Mouse (Mus musculus) gastrocnemius, postnatal 10 days (tissue): Measurements from ENCODE around the gene Rspo1. TPM values are rescaled to one million over a fixed set of nuclear protein-coding genes. Genes with fewer than 3 reads are reported as not detected.

Source experiments
- DNase-seq: peaks from one replicate; pipeline ENCODE4 v3.0.0; 2021; ENCODE audit warnings: mixed read lengths
- total RNA-seq, 2 experiments: library from RNA; stranded (reverse); gene quantifications; 2 replicates each; pipeline ENCODE4 v1.2.3; 2021

The Rspo1 gene
- total RNA-seq, 2 experiments from 2014 or later = 0.47 to 0.65 TPM

DNA sequence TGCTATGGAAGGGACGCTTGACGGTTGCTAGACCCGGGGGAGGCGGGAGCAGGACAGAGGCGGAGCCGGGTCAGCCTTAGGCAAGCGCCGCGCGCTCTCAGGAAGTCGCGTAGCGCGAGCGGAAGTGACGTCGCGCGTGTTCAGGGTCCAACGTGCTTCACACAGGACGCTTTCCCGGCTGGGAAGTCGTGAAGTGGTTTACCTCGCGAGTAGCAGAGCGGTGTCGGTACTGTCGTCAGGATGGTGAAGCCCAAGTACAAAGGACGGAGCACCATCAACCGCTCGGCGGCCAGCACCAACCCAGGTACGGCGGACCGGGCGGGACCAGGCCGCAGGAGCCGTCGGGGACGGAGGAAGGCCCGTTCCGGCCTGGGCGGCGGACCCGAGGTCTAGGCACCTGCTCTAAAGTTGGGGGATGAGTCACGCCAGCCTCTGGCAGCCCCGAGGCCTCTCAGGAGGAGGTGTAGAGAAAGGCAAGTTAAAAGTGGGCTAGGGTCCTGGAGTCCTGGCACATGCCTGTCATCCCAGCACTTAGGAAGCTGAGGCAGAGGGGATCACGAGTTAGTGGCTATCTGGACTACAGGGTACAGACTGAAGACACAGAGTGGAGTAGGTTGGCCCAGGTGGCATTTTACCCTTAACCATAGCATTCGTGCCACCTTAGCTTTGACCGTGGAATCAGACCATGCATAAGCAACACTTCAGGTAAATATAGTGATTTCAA lies 43.8 kb downstream of the Rspo1 start:
- DNase-seq = peak; percentile 93

DNA sequence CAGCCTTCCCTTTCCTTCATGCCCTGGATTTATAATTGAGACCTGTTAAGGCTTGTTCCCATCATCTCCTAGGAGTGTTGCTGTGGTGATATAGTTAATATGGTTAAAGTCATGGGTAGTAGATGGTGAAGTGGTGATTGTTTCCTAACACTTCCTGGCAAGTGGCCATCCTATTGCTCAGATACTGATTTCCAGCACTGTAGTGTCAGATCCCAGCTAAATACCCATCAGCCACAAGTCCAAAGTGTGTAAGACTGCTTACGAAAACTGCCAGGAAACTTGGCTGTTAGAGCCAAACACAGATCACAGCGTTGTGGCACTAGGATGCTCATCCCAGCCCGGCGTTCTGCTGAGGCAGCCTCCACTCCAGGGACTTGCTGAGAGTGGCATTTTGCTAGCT lies 48.1 kb downstream of the Rspo1 start:
- no peak for DNase-seq

DNA sequence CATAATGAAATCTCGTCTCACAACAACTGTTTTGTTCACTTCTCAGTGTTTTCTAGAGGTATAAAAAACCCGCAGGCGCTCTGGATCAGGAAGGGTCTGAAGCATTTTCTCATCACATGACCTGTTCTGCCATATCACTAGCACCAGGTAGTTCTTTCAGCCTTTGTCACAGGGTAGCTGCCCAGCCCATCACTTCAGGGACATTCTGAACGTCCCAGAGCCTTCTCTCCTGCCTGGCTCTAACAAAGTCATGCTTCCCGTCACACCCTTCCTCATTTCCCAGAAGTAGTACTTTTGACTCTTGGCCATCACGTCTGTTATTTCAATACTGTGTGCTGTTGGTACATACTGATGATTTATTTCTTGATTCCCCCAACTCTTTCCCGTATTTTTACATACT lies 58.2 kb downstream of the Rspo1 start:
- no peak for DNase-seq

DNA sequence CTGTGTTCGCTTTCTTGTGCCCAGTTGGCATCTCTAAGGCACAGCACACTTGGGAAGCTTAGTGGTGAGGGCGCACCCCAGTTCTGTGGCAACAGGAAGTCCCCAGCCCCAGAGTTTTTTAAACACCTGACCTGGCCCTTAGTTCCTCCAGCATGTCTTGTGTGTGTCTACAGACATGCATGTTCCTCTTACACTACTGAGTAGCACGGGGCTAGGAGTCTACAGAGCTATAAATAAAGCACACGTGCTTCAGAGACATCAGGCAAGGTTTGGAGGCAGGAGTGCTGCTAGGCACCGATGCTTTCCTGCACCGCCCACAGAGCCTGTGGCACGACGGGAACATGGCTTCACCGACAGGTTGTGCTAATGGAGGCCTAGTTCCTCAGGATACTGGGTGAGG lies 69.2 kb downstream of the Rspo1 start:
- DNase-seq = no peak

GRCm38 (mm10) chr4:125056476-125056875 lies 70.2 kb downstream of the Rspo1 start:
- DNase-seq = no peak

DNA sequence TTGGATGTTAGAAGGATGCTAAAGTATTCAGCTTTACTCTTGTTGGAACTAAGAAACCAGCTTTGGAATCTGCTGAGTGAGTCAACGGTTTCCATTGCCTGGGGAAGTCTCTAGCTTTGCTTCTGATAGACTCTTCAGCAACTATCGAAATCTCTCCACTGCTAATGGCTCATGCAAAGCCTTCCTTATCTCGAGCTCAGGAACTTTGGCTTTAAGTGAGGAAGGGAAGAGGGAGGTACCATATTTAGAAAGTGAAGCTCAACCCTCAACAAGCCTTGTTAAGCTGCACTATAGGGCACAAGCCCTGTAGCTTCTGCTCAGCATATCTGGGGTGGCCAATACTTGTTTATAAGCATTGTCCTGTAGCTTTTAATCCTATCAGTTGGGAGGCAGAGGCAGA lies 71.0 kb downstream of the Rspo1 start:
- no peak for DNase-seq

DNA sequence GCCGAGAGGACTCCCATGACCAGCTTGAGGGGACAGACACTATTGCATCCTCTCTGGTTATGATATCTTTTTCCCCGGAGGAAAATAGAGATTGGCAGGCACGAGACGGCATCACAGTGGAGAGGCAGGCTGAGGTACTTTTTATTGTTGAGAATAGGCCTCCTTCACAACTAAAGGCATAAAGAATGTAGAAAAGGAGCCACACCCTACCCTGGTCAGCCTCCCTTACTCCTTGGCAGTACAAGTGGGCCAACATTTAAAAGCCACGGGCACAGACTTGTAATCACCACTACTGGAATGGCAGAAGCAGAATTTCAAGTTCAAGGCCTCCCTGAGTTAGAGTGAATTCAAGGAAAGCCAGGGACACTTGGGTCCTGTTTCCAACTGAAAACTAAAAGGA lies 71.8 kb downstream of the Rspo1 start:
- DNase-seq = no peak

Other genes starting within 250 kb of the Rspo1 start
- gene Inpp5b, start 244.6 kb upstream of the Rspo1 start, total RNA-seq = 10 to 100 TPM in 1 of 2 experiments, 1 to 10 TPM in 1; 9.0 to 14.5 TPM
- gene Mtf1, start 184.3 kb upstream of the Rspo1 start, total RNA-seq = 10 to 100 TPM in 1 of 2 experiments, 1 to 10 TPM in 1; 8.6 to 14.0 TPM
- gene Yrdc, start 135.8 kb upstream of the Rspo1 start, total RNA-seq = 10 to 100 TPM; 10.3 to 11.9 TPM
- gene 1110065P20Rik, start 135.2 kb upstream of the Rspo1 start, total RNA-seq = 10 to 100 TPM; 28.7 to 29.3 TPM
- gene Maneal, start 124.3 kb upstream of the Rspo1 start, total RNA-seq = under 1 TPM; 0.16 to 0.36 TPM
- under 1 TPM; 0.05 TPM for gene Epha10, start 105.5 kb upstream of the Rspo1 start, total RNA-seq
- gene 9930104L06Rik, start 49.4 kb upstream of the Rspo1 start, total RNA-seq = 1 to 10 TPM; 7.9 to 9.2 TPM
- gene Cdca8, start 47.1 kb upstream of the Rspo1 start, total RNA-seq = 1 to 10 TPM; 7.1 to 9.0 TPM
- 10 to 100 TPM; 38.2 to 42.6 TPM for gene Gnl2, start 30.2 kb downstream of the Rspo1 start, total RNA-seq
- gene Dnali1, start 79.3 kb downstream of the Rspo1 start, total RNA-seq = not detected
- 1 to 10 TPM; 7.3 to 8.7 TPM for gene Snip1, start 80.2 kb downstream of the Rspo1 start, total RNA-seq
- 10 to 100 TPM in 1 of 2 experiments, 1 to 10 TPM in 1; 8.3 to 13.0 TPM for gene Meaf6, start 98.7 kb downstream of the Rspo1 start, total RNA-seq
- 1 to 10 TPM; 2.0 to 2.2 TPM for gene Zc3h12a, start 141.4 kb downstream of the Rspo1 start, total RNA-seq